Mouse (Mus musculus) hindbrain, postnatal 0 days (tissue): ENCODE measurements around the gene 1700021F07Rik. TPM values are rescaled to one million over a fixed set of nuclear protein-coding genes. Genes with fewer than 3 reads are reported as not detected.

ENCODE experiments used
- ATAC-seq: fragments of 200-750 bp; cut with Nextera tagmentation; 2 replicates; pipeline ENCODE4 v1.8.0; 2017; ENCODE audit warnings: mild to moderate bottlenecking, moderate TSS enrichment, moderate library complexity
- DNase-seq: peaks from one replicate; pipeline ENCODE4 v3.0.0-alpha.2; 2015; ENCODE audit warnings: low spot score
- H3K27ac ChIP-seq: fragments of 300-500 bp; sonication (generic); 2 replicates; pipeline ENCODE4 v1.5.1; 2014; ENCODE audit warnings: mild to moderate bottlenecking
- H3K27me3 ChIP-seq: fragments of 300-500 bp; sonication (generic); 2 replicates; pipeline ENCODE4 v1.6.1; 2014; ENCODE audit warnings: low read length, mixed read lengths; ENCODE audit not compliant: insufficient read depth
- H3K36me3 ChIP-seq: fragments of 300-500 bp; sonication (generic); 2 replicates; pipeline ENCODE4 v1.6.1; 2014; ENCODE audit warnings: low read length, mixed read lengths; ENCODE audit not compliant: insufficient read depth
- H3K4me1 ChIP-seq: fragments of 300-500 bp; sonication (generic); 2 replicates; pipeline ENCODE4 v1.6.1; 2014; ENCODE audit warnings: antibody characterized with exemption, low read length, mixed read lengths; ENCODE audit not compliant: insufficient read depth
- H3K4me2 ChIP-seq: fragments of 300-500 bp; sonication (generic); 2 replicates; pipeline ENCODE4 v1.6.1; 2014; ENCODE audit warnings: low read depth, mild to moderate bottlenecking, low read length, moderate library complexity, mixed read lengths
- H3K4me3 ChIP-seq: fragments of 300-500 bp; sonication (generic); 2 replicates; pipeline ENCODE4 v1.5.1; 2014; ENCODE audit warnings: low read length
- H3K9ac ChIP-seq: fragments of 300-500 bp; sonication (generic); replicated peaks from 2 replicates; pipeline ENCODE4 v1.6.1; 2014; ENCODE audit warnings: mild to moderate bottlenecking, low read length, moderate library complexity, mixed read lengths
- H3K9me3 ChIP-seq: fragments of 300-500 bp; sonication (generic); 2 replicates; pipeline ENCODE4 v1.6.1; 2016; ENCODE audit warnings: low read length, mixed read lengths
- CTCF ChIP-seq: IDR thresholded peaks from 2 replicates; pipeline ENCODE4 v1.5.1; 2016; ENCODE audit warnings: antibody characterized with exemption, control low read depth, low read depth
- WGBS: fragments of 180-500 bp; shearing (Covaris S2); extraction: QIAGEN DNeasy Blood & Tissue Kit; methylation state at CpG from one replicate; pipeline ENCODE4 v1.1.7; 2014; 5-methylcytosine and 5-hydroxymethylcytosine counted together
- polyA plus RNA-seq: library from polyadenylated mRNA; unstranded; fragments of >200 nt; fragmentation: Nextera tagmentation; extraction: Ambion mirVana; gene quantifications from 2 replicates; pipeline ENCODE4 v1.2.1, GENCODE M21; 2015
- total RNA-seq: library from RNA; depleted of rRNA; stranded (reverse); fragments of >200 nt; gene quantifications from 2 replicates; pipeline ENCODE4 v1.2.3, GENCODE M21; 2014

1700021F07Rik gene
- total and polyA plus RNA-seq, 2 experiments from 2014 or later = not detected

DNA sequence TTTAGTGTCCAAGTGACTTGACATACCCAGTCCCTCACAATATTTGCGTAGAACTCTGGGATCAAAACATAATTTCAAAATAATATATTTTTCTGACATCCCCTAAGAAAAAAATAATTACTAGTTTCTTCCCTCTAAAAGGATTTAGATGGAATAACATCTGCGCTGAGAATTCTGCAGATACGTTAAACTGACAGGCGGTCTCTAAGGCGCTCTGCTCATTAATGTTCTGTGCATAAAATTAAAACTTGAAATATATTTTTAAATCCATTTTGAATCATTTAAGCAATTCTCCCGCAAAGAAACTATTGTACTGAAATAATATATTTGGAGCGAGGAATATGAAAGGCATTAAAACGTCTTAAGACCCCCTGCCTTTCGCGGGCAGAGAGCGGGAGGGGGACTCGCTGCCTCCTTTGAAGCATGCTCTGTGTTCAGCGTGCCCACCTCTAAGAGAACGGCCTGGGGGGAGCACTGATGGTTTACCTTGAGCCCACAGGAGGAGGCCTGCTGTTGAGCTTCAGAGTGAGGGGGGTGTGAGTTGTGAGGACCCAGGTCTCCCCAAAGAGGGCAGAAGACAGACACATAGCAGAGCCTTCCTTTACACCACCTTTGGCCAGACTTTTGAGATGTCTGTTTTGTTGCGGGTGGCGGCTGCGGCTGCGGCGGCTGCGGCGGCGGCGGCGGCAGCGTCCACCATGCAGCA is 6.1 kb upstream of the 1700021F07Rik start:
- H3K27ac ChIP-seq = no peak overlapping the region
- no peak for ATAC-seq
- no peak overlapping the region for H3K9ac ChIP-seq

DNA sequence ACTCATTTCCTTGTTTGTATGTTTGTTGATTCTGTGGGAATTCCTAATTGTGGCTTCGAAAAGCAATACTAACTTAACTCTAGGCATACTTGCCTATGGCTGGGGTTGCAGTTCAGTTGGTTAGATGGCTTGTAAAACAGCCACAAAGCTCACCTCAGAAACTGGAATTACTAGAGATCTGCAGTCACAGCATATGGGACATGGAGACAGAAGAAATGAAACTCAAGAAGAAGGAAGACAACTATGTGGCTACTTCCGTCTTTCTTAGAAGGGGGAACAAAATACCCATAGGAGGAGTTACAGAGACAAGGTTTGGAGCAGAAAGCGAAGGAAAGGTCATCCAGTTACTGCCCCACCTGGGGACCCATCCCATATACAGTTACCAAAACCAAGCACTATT is 6.1 kb downstream of the 1700021F07Rik start:
- H3K4me2 ChIP-seq = no peak overlapping the region
- no peaks in the 10 kb centered on the region for H3K27me3 ChIP-seq
- no peak for ATAC-seq
- no peak for DNase-seq
- no peak overlapping the region for H3K4me3 ChIP-seq
- no peaks in the 10 kb centered on the region for H3K9me3 ChIP-seq
- TF ChIP-seq CTCF = no peak
- H3K9ac ChIP-seq = no peak overlapping the region
- 0 out of 2 replicates have a peak, but pooled peaks cover 4% of the 10 kb centered on the region for H3K4me1 ChIP-seq
- 81% methylated on average over 3 of the region's 3 CpGs for WGBS
- no peak overlapping the region for H3K27ac ChIP-seq
- H3K36me3 ChIP-seq = no peaks in the 10 kb centered on the region

More for the DNA sequence above, 6.1 kb upstream of the 1700021F07Rik start:
- DNase-seq = peak; percentile 46
- no peaks in the 10 kb centered on the region for H3K27me3 ChIP-seq
- no peak overlapping the region for H3K4me3 ChIP-seq
- no peaks in the 10 kb centered on the region for H3K4me1 ChIP-seq
- H3K9me3 ChIP-seq = no peaks in the 10 kb centered on the region
- no peak for TF ChIP-seq CTCF
- no peak overlapping the region for H3K4me2 ChIP-seq
- no peaks in the 10 kb centered on the region for H3K36me3 ChIP-seq
- WGBS = 77% methylated on average over 25 of the region's 25 CpGs

DNA sequence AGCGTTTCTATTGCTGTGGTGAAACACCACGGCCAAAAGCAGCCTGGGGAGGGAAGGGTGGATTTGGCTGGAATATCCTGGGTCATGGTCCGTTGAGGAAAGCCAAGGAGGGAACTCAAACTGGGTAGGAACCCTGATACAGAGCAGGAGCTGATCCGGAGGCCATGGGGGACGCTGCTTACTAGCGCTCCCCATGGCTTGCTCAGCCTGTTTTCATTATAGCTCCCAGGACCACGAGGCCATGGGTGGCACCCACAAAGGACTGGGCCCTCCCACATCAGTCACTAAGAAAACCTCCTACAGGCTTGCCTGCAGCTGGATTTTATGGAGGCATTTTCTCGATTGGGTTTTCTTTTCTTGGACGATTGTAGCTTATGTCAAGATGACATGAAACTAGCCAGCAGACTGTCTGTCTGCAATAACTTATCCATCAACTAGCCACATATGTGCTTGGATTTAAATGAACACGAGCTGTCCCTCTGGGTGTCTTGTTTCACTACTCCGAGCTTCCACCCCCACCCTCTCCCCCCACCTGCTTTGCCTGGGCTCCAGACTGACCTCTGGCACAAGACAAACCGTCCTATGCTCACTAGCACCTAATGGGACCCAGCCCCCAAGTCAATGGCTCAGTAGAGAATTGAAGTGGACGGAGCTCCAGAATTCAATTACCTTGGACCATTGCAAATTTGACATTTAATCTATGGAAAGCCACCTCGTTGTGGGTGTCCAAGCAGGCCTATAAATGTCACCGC is 10.5 kb downstream of the 1700021F07Rik start:
- WGBS = 68% methylated on average over 15 of the region's 15 CpGs
- Histone ChIP-seq H3K36me3 (no peaks in the 10 kb centered on the region), H3K27ac (no peak overlapping the region), H3K9me3 (no peaks in the 10 kb centered on the region), H3K4me3 (no peak overlapping the region), H3K9ac (no peak overlapping the region), H3K4me1 (0 out of 2 replicates have a peak, but pooled peaks cover 4% of the 10 kb centered on the region), H3K27me3 (no peaks in the 10 kb centered on the region), H3K4me2 (no peak overlapping the region)
- no peak for TF ChIP-seq CTCF
- DNase-seq (no peak), ATAC-seq (no peak)

DNA sequence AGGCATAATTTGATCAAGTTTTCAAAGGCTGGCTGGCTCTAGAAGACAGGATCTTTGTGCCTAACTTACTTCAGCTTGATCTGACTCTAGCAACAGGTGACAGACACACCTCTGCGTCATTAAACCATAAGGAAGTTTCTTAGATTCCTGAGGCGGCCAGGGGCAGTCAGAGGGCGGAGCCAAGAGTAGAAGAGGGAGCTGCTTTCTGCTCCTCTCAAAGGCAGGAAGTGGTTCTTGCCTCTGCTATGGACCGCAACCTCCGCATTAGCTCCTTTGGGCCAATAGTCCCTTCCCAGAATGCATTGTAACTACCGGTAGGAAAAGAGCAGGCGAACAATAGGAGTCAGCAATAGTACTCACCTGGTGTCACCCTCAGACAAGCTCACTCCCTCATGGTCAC is 12.2 kb downstream of the 1700021F07Rik start:
- 0 out of 2 replicates have a peak, but pooled peaks cover 4% of the 10 kb centered on the region for H3K4me1 ChIP-seq
- no peak overlapping the region for H3K27ac ChIP-seq
- H3K36me3 ChIP-seq = no peaks in the 10 kb centered on the region
- DNase-seq = no peak
- H3K27me3 ChIP-seq = no peaks in the 10 kb centered on the region
- H3K4me2 ChIP-seq = no peak overlapping the region
- H3K4me3 ChIP-seq = no peak overlapping the region
- H3K9me3 ChIP-seq = no peaks in the 10 kb centered on the region
- TF ChIP-seq CTCF = no peak
- no peak for ATAC-seq
- H3K9ac ChIP-seq = no peak overlapping the region
- 85% methylated on average over 7 of the region's 7 CpGs for WGBS

DNA sequence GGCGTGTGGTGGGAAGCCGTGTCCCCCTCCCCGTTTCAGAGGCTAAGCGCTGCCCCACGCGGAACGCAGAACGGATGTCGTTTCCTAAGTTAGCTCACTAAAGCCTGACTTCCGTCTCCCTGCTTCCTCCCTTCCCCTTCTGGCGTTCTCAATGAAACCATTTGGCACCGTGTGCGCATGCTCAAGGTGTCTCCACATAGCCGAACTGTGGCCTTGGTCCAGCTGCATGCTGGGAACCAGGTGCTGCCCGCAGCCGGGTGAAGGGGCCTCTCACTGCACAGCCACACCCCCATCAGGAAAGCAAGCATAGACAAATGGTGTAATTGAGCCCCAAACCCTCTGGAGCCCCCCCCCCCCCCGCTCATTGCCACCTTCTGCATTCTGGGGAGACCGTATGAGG is 13.0 kb downstream of the 1700021F07Rik start:
- Histone ChIP-seq H3K9ac (no peak overlapping the region), H3K27ac (no peak overlapping the region), H3K9me3 (no peaks in the 10 kb centered on the region), H3K27me3 (no peaks in the 10 kb centered on the region), H3K36me3 (no peaks in the 10 kb centered on the region), H3K4me1 (0 out of 2 replicates have a peak, but pooled peaks cover 4% of the 10 kb centered on the region), H3K4me2 (no peak overlapping the region), H3K4me3 (no peak overlapping the region)
- ATAC-seq = peak; percentile 44
- DNase-seq = peak; percentile 74
- WGBS = 78% methylated on average over 18 of the region's 18 CpGs
- TF ChIP-seq CTCF = no peak

DNA sequence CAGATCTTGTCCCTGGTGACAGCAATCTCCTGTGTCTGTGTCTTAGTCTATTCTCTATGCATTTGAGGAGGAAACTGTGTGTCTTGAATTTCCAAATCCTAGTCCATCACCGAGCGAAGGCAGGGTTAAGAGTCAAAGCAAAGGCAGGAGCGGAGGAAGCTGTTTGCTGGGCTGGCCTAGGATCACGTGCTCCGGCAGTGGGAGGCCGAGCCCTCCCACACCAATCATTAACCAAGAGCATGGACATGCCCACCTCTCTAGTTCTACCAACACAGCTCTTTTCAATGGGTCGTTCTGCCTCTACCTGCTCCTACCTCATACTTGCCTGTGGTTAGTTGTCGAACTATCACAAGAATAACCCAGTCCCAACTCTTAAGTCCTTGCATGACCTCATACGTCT is 13.5 kb downstream of the 1700021F07Rik start:
- Histone ChIP-seq H3K27ac (no peak overlapping the region), H3K4me1 (0 out of 2 replicates have a peak, but pooled peaks cover 4% of the 10 kb centered on the region), H3K36me3 (no peaks in the 10 kb centered on the region), H3K9ac (no peak overlapping the region), H3K4me2 (no peak overlapping the region), H3K4me3 (no peak overlapping the region), H3K27me3 (no peaks in the 10 kb centered on the region), H3K9me3 (no peaks in the 10 kb centered on the region)
- no peak for ATAC-seq
- TF ChIP-seq CTCF = no peak
- no peak for DNase-seq
- 89% methylated on average over 9 of the region's 9 CpGs for WGBS

DNA sequence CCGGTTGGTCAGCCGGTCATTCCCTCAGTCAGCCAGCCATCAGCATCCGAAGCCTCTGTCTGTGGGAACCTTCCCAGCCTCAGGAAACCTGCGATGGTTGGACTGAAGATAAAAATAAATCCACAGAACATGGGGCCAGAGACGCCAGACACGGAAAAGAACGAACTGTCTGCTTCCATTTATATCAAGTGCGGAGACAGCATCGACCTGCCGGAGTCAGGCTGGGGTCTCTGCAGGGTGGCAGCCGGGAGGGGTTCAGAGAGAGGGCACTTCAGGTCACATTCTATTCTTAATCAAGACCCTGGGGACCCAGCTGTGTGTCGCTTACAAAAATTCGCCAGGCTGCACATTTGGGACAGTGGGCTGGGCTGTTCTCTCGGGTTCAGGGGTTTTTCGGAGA is 17.4 kb downstream of the 1700021F07Rik start:
- no peaks in the 10 kb centered on the region for H3K27me3 ChIP-seq
- H3K36me3 ChIP-seq = no peaks in the 10 kb centered on the region
- 53% methylated on average over 15 of the region's 15 CpGs for WGBS
- no peak overlapping the region for H3K4me3 ChIP-seq
- no peak overlapping the region for H3K27ac ChIP-seq
- H3K4me2 ChIP-seq = no peak overlapping the region
- DNase-seq (no peak), ATAC-seq (no peak)
- no peak overlapping the region for H3K9ac ChIP-seq
- no peak for TF ChIP-seq CTCF
- no peaks in the 10 kb centered on the region for H3K4me1 ChIP-seq
- H3K9me3 ChIP-seq = no peaks in the 10 kb centered on the region
